Mouse (Mus musculus): ENCODE measurements around the gene Gstp1.

- TF ChIP-seq EP300 (IDR thresholded peaks at IDR 0.05; ENCODE audit: low read depth), result no peak
- TF ChIP-seq CTCF (IDR thresholded peaks at IDR 0.05; ENCODE audit: low read depth), result no peak
Measured at GRCm38 (mm10) chr19:4011086-4011485, 26.7 kb downstream of the Gstp1 start.

Data from liver, embryonic 14.5 days (tissue).